Mouse (Mus musculus) neural tube, embryonic 12.5 days (tissue): ENCODE data around the gene Gin1. TPM values are rescaled to one million over a fixed set of nuclear protein-coding genes. Genes with fewer than 3 reads are reported as not detected.

Source experiments
- ATAC-seq: fragments of 200-750 bp; cut with Nextera tagmentation; 2 replicates; pipeline ENCODE4 v1.8.0; 2017; ENCODE audit warnings: low read depth, mild to moderate bottlenecking, moderate TSS enrichment, moderate library complexity; ENCODE audit not compliant: low FRiP score
- H3K27ac ChIP-seq: fragments of 300-500 bp; sonication (generic); 2 replicates; pipeline ENCODE4 v1.5.1; 2016
- H3K27me3 ChIP-seq: fragments of 300-500 bp; sonication (generic); replicated peaks from 2 replicates; pipeline ENCODE4 v1.6.1; 2016; ENCODE audit warnings: mild to moderate bottlenecking
- H3K36me3 ChIP-seq: fragments of 300-500 bp; sonication (generic); 2 replicates; pipeline ENCODE4 v1.6.1; 2016; ENCODE audit warnings: mild to moderate bottlenecking
- H3K4me1 ChIP-seq: fragments of 300-500 bp; sonication (generic); 2 replicates; pipeline ENCODE4 v1.6.1; 2016
- H3K4me2 ChIP-seq: fragments of 300-500 bp; sonication (generic); replicated peaks from 2 replicates; pipeline ENCODE4 v1.6.1; 2016; ENCODE audit warnings: mild to moderate bottlenecking
- H3K4me3 ChIP-seq: fragments of 300-500 bp; sonication (generic); 2 replicates; pipeline ENCODE4 v1.5.1; 2016
- H3K9ac ChIP-seq: fragments of 300-500 bp; sonication (generic); 2 replicates; pipeline ENCODE4 v1.6.1; 2016; ENCODE audit warnings: mild to moderate bottlenecking
- H3K9me3 ChIP-seq: fragments of 300-500 bp; sonication (generic); 2 replicates; pipeline ENCODE4 v1.6.1; 2016; ENCODE audit warnings: mild to moderate bottlenecking
- WGBS: fragments of 180-500 bp; shearing (Covaris S2); methylation state at CpG from one replicate; pipeline ENCODE4 v1.1.7; 2016; 5-methylcytosine and 5-hydroxymethylcytosine counted together
- polyA plus RNA-seq: library from polyadenylated mRNA; unstranded; fragments of >200 nt; fragmentation: Nextera tagmentation; extraction: Ambion mirVana; gene quantifications from 2 replicates; pipeline ENCODE4 v1.2.1, GENCODE M21; 2016

The Gin1 gene
- polyA plus RNA-seq, 1 experiment from 2014 or later, result 20.2 TPM

DNA sequence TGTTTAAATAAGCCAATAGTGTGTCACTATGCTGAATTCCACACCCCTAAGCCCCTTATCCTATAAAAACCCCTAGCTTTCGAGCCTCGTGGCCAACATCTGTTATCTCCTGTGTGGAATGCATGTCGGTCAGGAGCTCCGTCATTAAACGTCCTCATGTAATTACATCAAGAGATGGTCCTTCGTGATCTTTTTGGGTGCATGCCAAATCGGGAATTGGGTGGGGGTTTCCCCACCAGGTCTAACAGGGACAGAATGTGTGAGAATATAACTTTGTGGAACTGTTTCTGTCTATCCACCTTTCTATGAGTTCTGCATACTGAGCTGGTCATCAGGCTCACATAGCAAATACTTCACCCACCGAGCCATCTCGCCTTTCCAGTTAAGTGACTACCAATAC lies 26.0 kb downstream of the Gin1 start:
- H3K27ac ChIP-seq, result no peak overlapping the region
- H3K9me3 ChIP-seq, result no peaks in the 10 kb centered on the region
- no peak overlapping the region for H3K4me3 ChIP-seq
- no peak overlapping the region for H3K4me2 ChIP-seq
- H3K36me3 ChIP-seq, result peaks cover 4% of the 10 kb centered on the region; the same call in 1 of the 2 replicates
- ATAC-seq, result no peak
- H3K9ac ChIP-seq, result no peak overlapping the region
- H3K4me1 ChIP-seq, result no peaks in the 10 kb centered on the region
- H3K27me3 ChIP-seq, result no peaks in the 10 kb centered on the region
- 89% methylated on average over 9 of the region's 9 CpGs for WGBS

DNA sequence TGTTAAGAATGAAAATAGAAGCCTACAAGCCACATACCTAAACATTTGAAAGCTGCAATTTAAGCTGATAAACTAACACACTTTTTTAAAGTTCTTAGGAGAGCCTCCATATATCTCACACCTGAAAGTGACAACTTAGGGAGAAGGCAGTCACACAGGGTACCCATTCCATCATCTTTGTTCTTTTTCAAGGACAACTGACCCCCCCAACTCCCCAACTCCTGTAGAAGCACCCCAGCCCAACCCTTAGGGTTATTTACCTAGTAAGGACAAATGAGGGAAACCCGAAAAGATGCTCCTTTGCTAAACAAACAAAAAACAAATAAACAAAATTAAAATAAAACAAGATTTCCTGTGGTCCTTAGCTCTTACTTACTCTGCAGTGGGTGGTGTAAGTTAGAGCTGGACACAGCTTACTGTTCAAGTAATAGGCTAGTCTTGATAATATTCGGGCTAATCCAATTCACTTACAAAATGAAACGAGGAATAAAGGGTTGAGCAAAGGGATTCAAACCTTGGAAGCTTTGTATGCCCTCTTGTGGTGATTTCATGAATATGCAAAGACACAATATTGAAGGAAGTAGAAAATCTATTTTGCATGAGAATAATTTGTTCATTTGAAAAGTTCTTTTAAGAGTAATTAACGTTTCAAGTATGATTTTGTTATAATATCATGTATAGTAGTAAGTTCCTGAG lies 32.4 kb downstream of the Gin1 start:
- H3K4me1 ChIP-seq, result no peaks in the 10 kb centered on the region
- no peaks in the 10 kb centered on the region for H3K36me3 ChIP-seq
- no peak overlapping the region for H3K27ac ChIP-seq
- no peaks in the 10 kb centered on the region for H3K27me3 ChIP-seq
- no peak overlapping the region for H3K9ac ChIP-seq
- no peak overlapping the region for H3K4me3 ChIP-seq
- H3K4me2 ChIP-seq, result no peak overlapping the region
- H3K9me3 ChIP-seq, result no peaks in the 10 kb centered on the region
- no peak for ATAC-seq
- WGBS, result 52% methylated on average over 4 of the region's 4 CpGs

DNA sequence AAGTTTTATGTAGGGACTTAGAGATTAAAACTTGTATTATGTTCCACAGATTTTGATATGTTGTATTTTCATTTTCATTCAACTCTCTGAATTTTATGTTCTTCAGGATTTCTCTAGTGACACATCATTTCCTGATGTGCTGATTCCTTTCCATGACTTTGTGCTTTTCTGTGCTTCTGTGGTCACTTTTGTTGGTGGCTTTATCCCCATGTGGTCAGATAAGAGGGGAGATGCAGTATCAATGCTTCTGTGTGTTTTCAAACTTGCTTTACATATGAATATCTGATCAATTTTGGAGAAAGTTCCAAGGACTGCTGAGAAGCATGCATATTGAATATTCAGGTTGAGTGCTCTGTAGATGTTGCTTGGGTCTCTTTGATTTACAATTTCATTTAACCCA lies 34.5 kb downstream of the Gin1 start:
- H3K9me3 ChIP-seq, result no peaks in the 10 kb centered on the region
- H3K4me3 ChIP-seq, result no peak overlapping the region
- no peak overlapping the region for H3K9ac ChIP-seq
- ATAC-seq, result no peak
- no peaks in the 10 kb centered on the region for H3K4me1 ChIP-seq
- no peaks in the 10 kb centered on the region for H3K27me3 ChIP-seq
- H3K4me2 ChIP-seq, result no peak overlapping the region
- no peak overlapping the region for H3K27ac ChIP-seq
- H3K36me3 ChIP-seq, result no peaks in the 10 kb centered on the region

DNA sequence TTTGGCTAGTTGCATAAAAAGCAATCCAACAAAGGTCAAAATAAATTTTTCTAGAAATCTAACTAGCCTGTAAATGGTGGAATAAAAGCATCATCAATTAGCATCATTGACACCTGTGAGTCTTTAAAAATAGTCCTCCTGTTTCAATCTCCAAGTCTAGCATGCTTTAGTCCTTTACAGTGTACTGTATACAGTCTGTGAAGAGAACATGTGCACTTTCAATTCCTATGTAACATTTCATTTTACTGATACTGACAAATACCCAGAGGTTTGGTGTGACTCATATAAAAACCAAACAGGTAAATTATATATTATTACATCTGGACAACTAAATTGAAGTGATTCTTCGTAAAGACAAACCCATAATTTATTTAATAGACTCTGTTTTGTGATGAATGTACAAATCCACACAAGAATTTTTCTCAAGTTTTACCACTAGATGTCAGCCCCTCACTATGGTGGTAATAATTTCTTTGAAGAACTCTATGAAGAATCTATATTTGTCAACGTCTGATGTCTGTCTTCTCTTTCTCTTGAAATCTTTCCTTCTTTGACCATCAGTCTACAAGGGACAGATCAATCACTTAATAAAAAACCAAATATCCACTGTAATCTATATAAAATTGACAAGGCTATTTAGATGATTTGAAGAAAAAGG lies 39.4 kb downstream of the Gin1 start:
- 49% methylated on average over 2 of the region's 2 CpGs for WGBS
- ATAC-seq, result no peak; the same call in 1 of the 2 replicates
- H3K27me3 ChIP-seq, result no peaks in the 10 kb centered on the region
- H3K9ac ChIP-seq, result no peak overlapping the region
- no peak overlapping the region for H3K27ac ChIP-seq
- no peaks in the 10 kb centered on the region for H3K36me3 ChIP-seq
- no peak overlapping the region for H3K4me3 ChIP-seq
- no peaks in the 10 kb centered on the region for H3K9me3 ChIP-seq
- H3K4me1 ChIP-seq, result no peaks in the 10 kb centered on the region
- H3K4me2 ChIP-seq, result no peak overlapping the region

DNA sequence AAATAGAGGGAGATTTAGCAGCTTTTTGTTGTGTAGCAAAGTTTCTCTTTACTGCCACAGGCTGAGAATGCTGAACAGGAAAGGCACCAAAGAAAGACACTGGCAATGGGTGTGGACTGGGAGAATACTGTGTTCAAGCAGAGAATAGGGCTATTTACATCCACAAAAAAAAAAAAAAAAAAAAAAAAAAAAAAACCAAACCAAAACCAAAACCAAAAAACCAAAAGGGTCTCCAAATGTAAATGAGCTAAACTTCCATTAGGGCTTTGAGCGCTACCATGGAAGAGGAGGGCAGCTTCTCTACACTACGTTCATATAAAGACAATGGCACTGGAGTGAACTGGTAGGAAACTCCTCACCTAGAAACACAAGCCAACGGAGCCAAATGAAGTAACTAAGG lies 51.3 kb downstream of the Gin1 start:
- Histone ChIP-seq H3K4me1 (no peaks in the 10 kb centered on the region), H3K27me3 (no peaks in the 10 kb centered on the region), H3K4me3 (no peak overlapping the region), H3K4me2 (no peak overlapping the region), H3K36me3 (peaks cover 3% of the 10 kb centered on the region; the same call in 1 of the 2 replicates), H3K9me3 (no peaks in the 10 kb centered on the region), H3K9ac (no peak overlapping the region), H3K27ac (no peak overlapping the region)
- ATAC-seq, result no peak
- 91% methylated on average over 3 of the region's 3 CpGs for WGBS

DNA sequence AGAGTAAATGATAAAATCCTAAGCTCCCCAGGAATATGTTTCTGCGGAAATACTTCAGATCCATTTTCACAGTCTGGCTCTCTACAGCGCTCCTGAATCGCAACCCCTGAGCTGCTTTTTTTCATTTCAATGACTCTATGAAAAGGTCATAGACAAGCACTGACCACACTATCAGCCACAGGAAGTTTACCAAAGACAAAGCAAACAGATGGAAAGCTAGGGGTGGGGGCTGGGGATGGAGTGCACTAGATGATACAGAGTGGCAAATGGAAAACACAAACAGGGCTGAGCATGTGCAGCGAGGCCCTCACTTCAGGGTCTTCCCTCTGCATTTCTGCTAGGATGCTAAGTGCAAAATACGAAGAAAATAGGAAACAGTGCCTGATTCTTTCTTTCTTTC lies 52.2 kb downstream of the Gin1 start:
- no peak overlapping the region for H3K4me3 ChIP-seq
- ATAC-seq, result no peak
- 91% methylated on average over 5 of the region's 5 CpGs for WGBS

DNA sequence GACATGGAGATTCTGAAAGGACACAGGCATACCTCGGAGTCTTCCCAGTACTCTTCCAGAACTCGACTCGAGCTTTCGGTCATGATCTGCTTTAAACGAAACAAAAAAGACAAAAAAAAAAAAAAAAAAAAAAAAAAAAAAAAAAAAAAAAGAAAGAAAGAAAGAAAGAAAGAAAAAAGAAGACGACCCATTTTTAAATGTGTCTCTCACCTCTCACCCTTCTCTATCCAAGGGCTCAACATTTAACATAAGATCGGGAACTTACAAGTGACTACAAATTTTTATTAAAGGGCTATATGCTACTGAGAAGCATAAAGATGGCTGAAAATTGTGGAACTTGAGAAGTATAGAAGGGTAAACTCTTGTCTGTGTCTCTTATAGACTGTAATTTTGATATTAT lies 52.9 kb downstream of the Gin1 start:
- Histone ChIP-seq H3K4me2 (no peak overlapping the region), H3K27me3 (no peaks in the 10 kb centered on the region), H3K9ac (no peak overlapping the region), H3K9me3 (no peaks in the 10 kb centered on the region), H3K4me1 (no peaks in the 10 kb centered on the region), H3K36me3 (no peaks in the 10 kb centered on the region), H3K4me3 (no peak overlapping the region), H3K27ac (no peak overlapping the region)
- WGBS, result 97% methylated on average over 7 of the region's 7 CpGs
- ATAC-seq, result no peak

More for the DNA sequence above, 52.2 kb downstream of the Gin1 start:
- Histone ChIP-seq H3K27me3 (no peaks in the 10 kb centered on the region), H3K36me3 (no peaks in the 10 kb centered on the region), H3K9me3 (no peaks in the 10 kb centered on the region), H3K27ac (no peak overlapping the region), H3K4me1 (no peaks in the 10 kb centered on the region), H3K4me2 (no peak overlapping the region), H3K9ac (no peak overlapping the region)

DNA sequence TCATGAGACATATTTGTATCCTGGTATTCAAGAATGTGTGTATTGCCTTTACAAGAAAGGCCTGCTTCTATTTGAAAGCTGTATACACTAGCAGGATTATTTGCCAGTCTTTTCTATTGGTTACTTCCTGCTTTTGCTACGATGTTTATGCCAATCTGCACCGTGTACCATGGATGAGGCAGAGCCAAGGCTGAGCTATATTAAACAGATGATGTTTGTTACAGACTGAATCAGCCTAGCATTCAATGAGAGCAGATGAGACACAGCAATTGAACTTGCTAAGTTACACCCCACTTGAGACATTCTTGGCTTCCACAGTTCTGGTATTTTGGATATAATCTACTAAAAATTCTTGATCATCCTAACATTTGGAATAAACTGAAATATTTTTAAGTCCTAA lies 57.6 kb downstream of the Gin1 start:
- Histone ChIP-seq H3K4me1 (no peaks in the 10 kb centered on the region), H3K9ac (no peak overlapping the region), H3K9me3 (no peaks in the 10 kb centered on the region), H3K4me2 (no peak overlapping the region), H3K4me3 (no peak overlapping the region), H3K27ac (no peak overlapping the region), H3K27me3 (no peaks in the 10 kb centered on the region), H3K36me3 (no peaks in the 10 kb centered on the region)
- 91% methylated on average over 2 of the region's 2 CpGs for WGBS
- no peak for ATAC-seq

DNA sequence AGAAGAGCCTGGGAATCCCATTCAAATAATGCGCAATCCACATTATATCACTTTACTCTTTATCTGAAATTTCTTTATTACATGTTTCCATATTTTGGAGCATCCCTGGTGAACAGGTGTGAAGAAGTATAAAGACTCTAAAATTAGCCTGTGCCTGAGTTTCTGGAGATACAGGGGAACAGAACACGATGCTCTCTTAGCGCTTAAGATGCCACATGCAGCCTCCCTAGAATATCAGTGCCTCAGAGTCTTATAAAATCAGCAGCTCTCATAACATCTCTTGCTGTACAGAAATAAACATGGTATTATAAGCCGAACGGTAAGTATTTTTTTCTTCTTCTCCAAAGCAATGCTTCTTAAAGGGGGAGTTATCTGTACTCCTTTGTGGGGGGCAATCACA lies 58.1 kb downstream of the Gin1 start:
- Histone ChIP-seq H3K36me3 (no peaks in the 10 kb centered on the region), H3K9me3 (no peaks in the 10 kb centered on the region), H3K4me3 (no peak overlapping the region), H3K27ac (no peak overlapping the region), H3K9ac (no peak overlapping the region), H3K27me3 (no peaks in the 10 kb centered on the region), H3K4me2 (no peak overlapping the region), H3K4me1 (no peaks in the 10 kb centered on the region)
- WGBS, result 95% methylated on average over 5 of the region's 5 CpGs
- ATAC-seq, result no peak

DNA sequence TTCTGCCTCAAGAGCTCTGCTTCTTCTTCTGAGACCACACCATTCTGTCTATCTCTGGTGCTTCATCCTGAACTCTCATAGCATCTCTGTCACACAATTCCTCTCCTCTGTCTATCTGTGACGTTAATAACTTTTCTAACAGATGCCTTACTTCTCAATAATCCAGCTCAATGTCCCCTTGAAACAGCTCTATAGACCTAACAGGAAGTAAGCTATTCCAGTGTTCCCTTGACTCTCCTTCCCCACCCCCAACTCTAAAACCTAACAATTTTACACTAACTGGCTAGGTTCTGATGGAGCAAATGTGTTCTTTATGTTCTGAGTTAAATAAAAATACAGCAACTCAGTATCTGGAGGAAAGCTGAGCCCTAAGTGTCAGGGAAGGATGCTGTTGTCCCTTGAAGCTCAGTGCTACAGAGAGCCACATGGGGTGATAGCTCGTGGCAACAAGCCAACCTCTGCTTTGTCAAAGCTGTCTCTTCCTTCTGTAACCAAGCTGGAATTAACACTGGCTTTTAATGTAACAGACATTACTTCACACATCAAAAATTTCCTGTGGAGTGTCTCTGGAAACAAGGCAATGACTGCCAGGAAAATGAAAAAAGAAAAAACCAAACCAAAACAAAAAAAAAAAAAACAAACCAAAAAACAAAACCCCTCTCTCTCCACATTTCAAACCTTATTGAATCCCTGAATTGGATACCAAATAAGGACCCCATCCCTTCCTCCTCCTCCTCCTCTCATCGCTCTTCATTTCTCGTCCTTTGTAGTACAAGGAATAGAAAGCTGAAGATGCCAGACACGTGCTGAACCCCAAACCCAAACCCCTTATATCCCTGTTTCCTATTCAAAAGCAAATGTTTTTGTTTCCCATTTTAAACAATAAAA lies 63.7 kb downstream of the Gin1 start:
- Histone ChIP-seq H3K9ac (no peak overlapping the region), H3K27ac (no peak overlapping the region), H3K4me1 (no peaks in the 10 kb centered on the region), H3K36me3 (no peaks in the 10 kb centered on the region), H3K4me3 (no peak overlapping the region), H3K4me2 (no peak overlapping the region), H3K27me3 (no peaks in the 10 kb centered on the region), H3K9me3 (no peaks in the 10 kb centered on the region)
- whole genome bisulfite sequencing, result 73% methylated on average over 5 of the region's 5 CpGs
- ATAC-seq, result no peak

DNA sequence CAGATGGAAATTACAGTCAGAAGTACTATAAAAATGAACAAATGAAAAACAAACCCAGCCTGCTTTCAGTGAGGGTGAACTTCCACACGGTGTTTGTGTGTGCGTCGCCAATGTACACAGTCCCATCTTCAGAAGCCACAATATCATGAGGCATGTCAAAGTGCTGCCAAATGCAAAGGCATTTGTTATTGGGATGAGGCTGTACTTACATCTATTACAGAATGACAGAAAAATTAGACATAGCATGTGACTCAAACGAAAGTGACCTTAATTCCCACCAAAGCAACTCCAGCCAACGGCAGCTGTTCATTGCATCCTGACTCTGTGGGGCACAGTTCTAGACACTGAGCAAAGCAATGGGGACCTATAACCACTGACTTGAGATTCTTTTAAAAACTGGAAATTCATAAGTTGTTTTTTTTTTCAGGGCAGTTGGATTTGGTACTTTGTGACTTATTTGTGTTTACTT lies 64.4 kb downstream of the Gin1 start:
- H3K9me3 ChIP-seq, result no peaks in the 10 kb centered on the region
- no peak overlapping the region for H3K27ac ChIP-seq
- no peak overlapping the region for H3K9ac ChIP-seq
- no peaks in the 10 kb centered on the region for H3K36me3 ChIP-seq
- no peaks in the 10 kb centered on the region for H3K4me1 ChIP-seq
- no peaks in the 10 kb centered on the region for H3K27me3 ChIP-seq
- ATAC-seq, result no peak
- no peak overlapping the region for H3K4me2 ChIP-seq
- H3K4me3 ChIP-seq, result no peak overlapping the region
- 94% methylated on average over 5 of the region's 5 CpGs for WGBS
